Mouse (Mus musculus) midbrain, embryonic 15.5 days (tissue): ENCODE results near the gene 3110009E18Rik. TPM values are rescaled to one million over a fixed set of nuclear protein-coding genes. Genes with fewer than 3 reads are reported as not detected.

Experiments used
- ATAC-seq: fragments of 200-750 bp; cut with Nextera tagmentation; replicated peaks from 2 replicates; pipeline ENCODE4 v1.8.0; 2017; ENCODE audit warnings: moderate TSS enrichment
- H3K27ac ChIP-seq: fragments of 300-500 bp; sonication (generic); 2 replicates; pipeline ENCODE4 v1.5.1; 2015; ENCODE audit warnings: mild to moderate bottlenecking, inconsistent platforms
- H3K27me3 ChIP-seq: fragments of 300-500 bp; sonication (generic); replicated peaks from 2 replicates; pipeline ENCODE4 v1.6.1; 2015; ENCODE audit warnings: inconsistent platforms
- H3K36me3 ChIP-seq: fragments of 300-500 bp; sonication (generic); replicated peaks from 2 replicates; pipeline ENCODE4 v1.6.1; 2015; ENCODE audit warnings: inconsistent platforms
- H3K4me1 ChIP-seq: fragments of 300-500 bp; sonication (generic); 2 replicates; pipeline ENCODE4 v1.6.1; 2015; ENCODE audit warnings: inconsistent platforms
- H3K4me2 ChIP-seq: fragments of 300-500 bp; sonication (generic); 2 replicates; pipeline ENCODE4 v1.6.1; 2015; ENCODE audit warnings: inconsistent platforms, mild to moderate bottlenecking, moderate library complexity
- H3K4me3 ChIP-seq: fragments of 300-500 bp; sonication (generic); 2 replicates; pipeline ENCODE4 v1.5.1; 2015; ENCODE audit warnings: mild to moderate bottlenecking, inconsistent platforms
- H3K9ac ChIP-seq: fragments of 300-500 bp; sonication (generic); 2 replicates; pipeline ENCODE4 v1.6.1; 2015; ENCODE audit warnings: mild to moderate bottlenecking, inconsistent platforms
- H3K9me3 ChIP-seq: fragments of 300-500 bp; sonication (generic); 2 replicates; pipeline ENCODE4 v1.6.1; 2016; ENCODE audit warnings: inconsistent platforms
- WGBS: fragments of 180-500 bp; shearing (Covaris S2); methylation state at CpG from one replicate; pipeline ENCODE4 v1.1.7; 2015; ENCODE audit warnings: mixed read lengths; 5-methylcytosine and 5-hydroxymethylcytosine counted together
- polyA plus RNA-seq: library from polyadenylated mRNA; unstranded; fragments of >200 nt; fragmentation: Nextera tagmentation; extraction: Ambion mirVana; gene quantifications from 2 replicates; pipeline ENCODE4 v1.2.1, GENCODE M21; 2015

Gene 3110009E18Rik
- polyA plus RNA-seq, 1 experiment from 2014 or later, result 16.0 TPM

GRCm38 (mm10) chr1:120112251-120113187 is 8.5 kb upstream of the 3110009E18Rik start:
- Histone ChIP-seq H3K9me3 (no peaks in the 10 kb centered on the region), H3K9ac (no peak overlapping the region), H3K4me3 (no peak overlapping the region), H3K4me1 (no peaks in the 10 kb centered on the region), H3K4me2 (no peak overlapping the region), H3K27me3 (no peaks in the 10 kb centered on the region), H3K27ac (no peak overlapping the region), H3K36me3 (peaks cover 16% of the 10 kb centered on the region; the same call in 1 of the 2 replicates)
- no peak for ATAC-seq
- WGBS, result 89% methylated on average over 12 of the region's 12 CpGs

GRCm38 (mm10) chr1:120115671-120116081 is 5.3 kb upstream of the 3110009E18Rik start:
- Histone ChIP-seq H3K9me3 (no peaks in the 10 kb centered on the region), H3K4me1 (peaks cover 13% of the 10 kb centered on the region), H3K27ac (peak overlapping the region; percentile 72), H3K4me2 (no peak overlapping the region), H3K36me3 (peaks cover 16% of the 10 kb centered on the region; the same call in 1 of the 2 replicates), H3K4me3 (no peak overlapping the region), H3K27me3 (no peaks in the 10 kb centered on the region), H3K9ac (no peak overlapping the region)
- ATAC-seq, result peak; percentile 70
- 77% methylated on average over 9 of the region's 9 CpGs for WGBS

DNA sequence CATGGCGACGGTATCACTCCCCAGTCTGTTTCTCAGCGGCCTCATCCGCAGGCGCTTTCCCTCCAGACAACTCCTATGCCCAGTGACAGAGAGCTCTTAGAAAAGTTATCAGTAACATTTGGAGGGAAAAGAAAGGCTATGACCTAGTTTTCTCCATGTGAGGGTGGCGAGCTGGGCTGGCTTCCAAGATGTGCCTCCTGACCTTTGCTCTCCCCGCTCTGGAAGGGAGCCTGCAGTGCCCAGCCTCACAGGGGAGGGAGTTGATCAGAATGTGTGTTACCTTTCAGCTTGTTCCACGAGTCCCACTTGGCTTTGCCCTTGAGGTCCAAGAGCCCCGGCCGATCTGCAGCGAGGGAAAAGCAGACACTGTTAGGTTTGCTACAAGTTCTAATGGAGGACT is 4.9 kb upstream of the 3110009E18Rik start:
- no peaks in the 10 kb centered on the region for H3K9me3 ChIP-seq
- H3K36me3 ChIP-seq, result peaks cover 16% of the 10 kb centered on the region; the same call in 1 of the 2 replicates
- peak overlapping the region; percentile 72 for H3K27ac ChIP-seq
- 81% methylated on average over 11 of the region's 11 CpGs for WGBS
- H3K4me2 ChIP-seq, result no peak overlapping the region
- peaks cover 13% of the 10 kb centered on the region for H3K4me1 ChIP-seq
- no peaks in the 10 kb centered on the region for H3K27me3 ChIP-seq
- no peak for ATAC-seq
- H3K4me3 ChIP-seq, result no peak overlapping the region
- H3K9ac ChIP-seq, result no peak overlapping the region

GRCm38 (mm10) chr1:120118854-120119253 is 2.1 kb upstream of the 3110009E18Rik start:
- Histone ChIP-seq H3K36me3 (peaks cover 16% of the 10 kb centered on the region; the same call in 1 of the 2 replicates), H3K4me2 (peak overlapping the region; percentile 77), H3K27me3 (no peaks in the 10 kb centered on the region), H3K4me3 (peak overlapping the region; percentile 65), H3K9ac (peak overlapping the region; percentile 20), H3K4me1 (peaks cover 21% of the 10 kb centered on the region), H3K9me3 (no peaks in the 10 kb centered on the region), H3K27ac (no peak overlapping the region)
- WGBS, result 91% methylated on average over 2 of the region's 2 CpGs
- ATAC-seq, result no peak

GRCm38 (mm10) chr1:120119389-120119788 is 1.6 kb upstream of the 3110009E18Rik start:
- peaks cover 13% of the 10 kb centered on the region; the same call in 1 of the 2 replicates for H3K36me3 ChIP-seq
- ATAC-seq, result no peak
- no peaks in the 10 kb centered on the region for H3K9me3 ChIP-seq
- peak overlapping the region; percentile 77 for H3K4me2 ChIP-seq
- no peak overlapping the region for H3K27ac ChIP-seq
- peak overlapping the region; percentile 65 for H3K4me3 ChIP-seq
- H3K4me1 ChIP-seq, result peaks cover 21% of the 10 kb centered on the region
- H3K9ac ChIP-seq, result peak overlapping the region; percentile 20
- WGBS, result 88% methylated on average over 4 of the region's 4 CpGs
- no peaks in the 10 kb centered on the region for H3K27me3 ChIP-seq

- Histone ChIP-seq H3K36me3 (peaks cover 3% of the 10 kb centered on the region; the same call in 1 of the 2 replicates), H3K27ac (peak overlapping the region; percentile 90), H3K4me3 (peak overlapping the region; percentile 65), H3K4me1 (peaks cover 21% of the 10 kb centered on the region), H3K9ac (peak overlapping the region; percentile 65), H3K27me3 (no peaks in the 10 kb centered on the region), H3K4me2 (peak overlapping the region; percentile 77), H3K9me3 (no peaks in the 10 kb centered on the region)
- 4% methylated on average over 24 of the region's 24 CpGs for WGBS
- peak; percentile 67 for ATAC-seq
These were observed 632 bp upstream of the 3110009E18Rik start for GRCm38 (mm10) chr1:120120141-120120968.

DNA sequence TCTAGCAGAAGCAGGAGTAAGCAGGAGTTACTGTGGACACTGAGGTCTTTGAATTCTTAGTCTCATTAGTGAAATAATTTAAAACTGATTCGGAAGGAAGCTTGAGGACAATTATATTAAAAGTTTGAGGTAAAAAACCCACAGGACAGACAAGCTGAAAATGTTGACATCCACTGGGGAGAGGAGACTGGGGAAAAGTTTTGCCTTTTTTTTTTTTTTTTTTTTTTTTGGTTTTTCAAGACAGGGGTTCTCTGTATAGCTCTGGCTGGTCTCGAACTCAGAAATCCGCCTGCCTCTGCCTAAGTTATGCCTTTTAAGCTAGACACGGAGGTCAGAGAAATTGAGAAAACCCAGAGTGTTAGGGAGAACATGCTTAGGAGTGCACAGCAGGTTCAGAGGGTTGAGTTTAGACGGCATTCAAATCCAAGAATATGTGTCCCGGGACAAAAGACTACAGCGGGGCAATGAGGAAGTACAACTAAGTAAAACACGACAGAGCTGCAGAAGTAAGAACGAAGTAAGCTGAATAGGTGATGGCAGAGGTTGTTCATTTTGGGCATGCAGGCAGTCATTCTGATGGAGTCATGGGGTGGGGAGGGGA is 1.0 kb downstream of the 3110009E18Rik start:
- no peaks in the 10 kb centered on the region for H3K36me3 ChIP-seq
- peak overlapping the region; percentile 90 for H3K27ac ChIP-seq
- H3K4me3 ChIP-seq, result peak overlapping the region; percentile 65
- H3K9me3 ChIP-seq, result no peaks in the 10 kb centered on the region
- peak overlapping the region; percentile 58; the same call in 1 of the 2 replicates for H3K9ac ChIP-seq
- WGBS, result 92% methylated on average over 9 of the region's 9 CpGs
- H3K4me1 ChIP-seq, result peaks cover 21% of the 10 kb centered on the region
- no peaks in the 10 kb centered on the region for H3K27me3 ChIP-seq
- H3K4me2 ChIP-seq, result peak overlapping the region; percentile 77
- ATAC-seq, result no peak

GRCm38 (mm10) chr1:120122634-120123383 is 1.8 kb downstream of the 3110009E18Rik start:
- Histone ChIP-seq H3K9me3 (no peaks in the 10 kb centered on the region), H3K27ac (no peak overlapping the region), H3K4me3 (no peak overlapping the region), H3K27me3 (no peaks in the 10 kb centered on the region), H3K4me2 (no peak overlapping the region), H3K36me3 (no peaks in the 10 kb centered on the region), H3K4me1 (peaks cover 21% of the 10 kb centered on the region), H3K9ac (no peak overlapping the region)
- 96% methylated on average over 8 of the region's 8 CpGs for WGBS
- ATAC-seq, result no peak

GRCm38 (mm10) chr1:120124839-120125238 is 3.9 kb downstream of the 3110009E18Rik start:
- peaks cover 15% of the 10 kb centered on the region for H3K4me1 ChIP-seq
- 83% methylated on average over 4 of the region's 4 CpGs for WGBS
- H3K36me3 ChIP-seq, result no peaks in the 10 kb centered on the region
- H3K4me2 ChIP-seq, result no peak overlapping the region
- no peak overlapping the region for H3K4me3 ChIP-seq
- H3K9ac ChIP-seq, result no peak overlapping the region
- H3K27me3 ChIP-seq, result no peaks in the 10 kb centered on the region
- ATAC-seq, result no peak
- no peaks in the 10 kb centered on the region for H3K9me3 ChIP-seq
- H3K27ac ChIP-seq, result no peak overlapping the region

DNA sequence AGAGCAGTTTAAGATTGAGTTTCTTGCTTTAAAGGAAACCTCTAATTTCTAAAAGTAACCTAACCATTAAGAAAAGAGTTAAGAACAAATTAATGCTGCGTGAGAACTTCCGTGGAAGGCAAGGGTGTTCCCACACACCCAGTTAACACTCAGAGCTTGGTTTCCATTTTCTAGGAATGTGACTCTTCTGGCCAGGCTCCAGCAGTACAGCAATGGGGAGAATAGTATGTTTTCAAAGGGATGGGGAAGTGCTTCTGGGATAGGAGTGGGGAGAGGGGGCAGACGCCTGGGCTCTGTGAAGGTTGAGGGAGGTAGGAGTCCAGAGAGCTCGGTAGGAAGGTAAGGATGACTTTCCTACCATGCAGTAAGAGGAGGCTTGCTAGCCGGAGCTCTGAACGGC is 4.5 kb downstream of the 3110009E18Rik start:
- no peak for ATAC-seq
- WGBS, result 82% methylated on average over 6 of the region's 6 CpGs
- no peaks in the 10 kb centered on the region for H3K27me3 ChIP-seq
- no peak overlapping the region for H3K4me3 ChIP-seq
- no peaks in the 10 kb centered on the region for H3K36me3 ChIP-seq
- no peak overlapping the region for H3K9ac ChIP-seq
- H3K4me1 ChIP-seq, result peaks cover 9% of the 10 kb centered on the region
- no peak overlapping the region for H3K4me2 ChIP-seq
- H3K27ac ChIP-seq, result no peak overlapping the region
- no peaks in the 10 kb centered on the region for H3K9me3 ChIP-seq

DNA sequence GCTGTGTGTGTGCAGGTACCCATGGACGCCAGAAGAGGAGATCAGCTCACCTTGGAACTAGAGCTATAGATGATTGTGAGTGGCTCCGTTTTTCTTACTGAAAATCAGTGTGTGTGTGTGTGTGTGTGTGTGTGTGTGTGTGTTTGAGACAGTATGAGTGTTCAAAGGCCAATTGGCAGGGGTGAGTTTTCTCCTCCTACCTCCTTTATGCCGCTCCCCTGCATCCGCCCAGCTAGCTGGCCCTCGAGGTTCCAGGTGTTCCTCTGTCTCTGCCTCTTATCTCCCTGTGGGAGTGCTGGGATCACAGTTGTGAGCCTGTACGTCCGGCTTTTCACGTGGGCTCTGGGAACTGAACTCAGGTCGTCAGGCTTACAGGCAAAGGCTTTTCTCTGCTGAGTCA is 5.3 kb downstream of the 3110009E18Rik start:
- WGBS, result 75% methylated on average over 9 of the region's 9 CpGs
- H3K27me3 ChIP-seq, result no peaks in the 10 kb centered on the region
- H3K9ac ChIP-seq, result no peak overlapping the region
- H3K27ac ChIP-seq, result no peak overlapping the region
- ATAC-seq, result no peak
- peaks cover 8% of the 10 kb centered on the region for H3K4me1 ChIP-seq
- H3K9me3 ChIP-seq, result no peaks in the 10 kb centered on the region
- no peak overlapping the region for H3K4me2 ChIP-seq
- no peaks in the 10 kb centered on the region for H3K36me3 ChIP-seq
- no peak overlapping the region for H3K4me3 ChIP-seq
